26 mouse cellular contexts compared by ENCODE assay signal in genomic region chr17:35859371-35859770, GRCm38 (mm10).
"Had no signal": no experiment of that assay in that cellular context is flagged by ENCODE, and none has a peak within 500 bp of the region (broad histone marks: within the 10 kb centered on the region; RNA-seq: fewer than 3 reads in every experiment).

No protein-coding gene starts in this region.

- H3K27ac ChIP-seq: heart, adult 2 months; heart, embryonic 13.5 days; heart, embryonic 15.5 days; hindbrain, embryonic 13.5 days; hindbrain, embryonic 15.5 days; hindbrain, postnatal 0 days; kidney, embryonic 15.5 days; kidney, postnatal 0 days; layer of hippocampus, adult 2 months; left cerebral cortex, adult 2 months; limb, embryonic 10.5 days; limb, embryonic 12.5 days; liver, embryonic 13.5 days had no signal

- H3K4me3 ChIP-seq: heart, adult 2 months; heart, embryonic 13.5 days; heart, embryonic 15.5 days; hindbrain, embryonic 13.5 days; hindbrain, embryonic 15.5 days; kidney, embryonic 15.5 days; layer of hippocampus, adult 2 months; left cerebral cortex, adult 2 months; limb, embryonic 10.5 days; limb, embryonic 12.5 days; liver, embryonic 13.5 days had no signal

- ATAC-seq: hindbrain, postnatal 0 days; intestine, embryonic 16.5 days had no signal

- H3K4me2 ChIP-seq: heart, embryonic 11.5 days; heart, embryonic 13.5 days; heart, embryonic 15.5 days; hindbrain, embryonic 15.5 days; kidney, embryonic 15.5 days; limb, embryonic 12.5 days; liver, embryonic 11.5 days; liver, embryonic 13.5 days had no signal

- H3K9ac ChIP-seq: heart, embryonic 13.5 days; heart, embryonic 15.5 days; hindbrain, embryonic 13.5 days; hindbrain, embryonic 15.5 days; kidney, embryonic 15.5 days; limb, embryonic 12.5 days; liver, embryonic 13.5 days had no signal

- H3K27me3 ChIP-seq: heart, embryonic 13.5 days; heart, embryonic 15.5 days; hindbrain, embryonic 13.5 days; hindbrain, embryonic 15.5 days; kidney, embryonic 15.5 days; limb, embryonic 12.5 days had no signal

- H3K9me3 ChIP-seq: heart, embryonic 13.5 days; heart, embryonic 15.5 days; hindbrain, embryonic 13.5 days; hindbrain, embryonic 15.5 days; kidney, embryonic 15.5 days; limb, embryonic 10.5 days; limb, embryonic 12.5 days; liver, embryonic 13.5 days had no signal

- DNase-seq: gastrocnemius, postnatal 14 days; gastrocnemius, postnatal 36 days; heart, adult 11 months; heart, adult 2 months; heart, postnatal 14 days; heart, postnatal 36 days; kidney, adult 11 months; kidney, adult 2 months; kidney, adult 9 months; kidney, postnatal 4 days; liver; liver, embryonic 13.5 days had no signal
